Mouse (Mus musculus) hindbrain, embryonic 15.5 days (tissue): ENCODE results near the gene Mef2d. TPM values are rescaled to one million over a fixed set of nuclear protein-coding genes. Genes with fewer than 3 reads are reported as not detected.

Experiments used
- ATAC-seq: fragments of 200-750 bp; cut with Nextera tagmentation; 2 replicates; pipeline ENCODE4 v1.8.0; 2017; ENCODE audit warnings: low read depth, moderate number of reproducible peaks, moderate TSS enrichment; ENCODE audit not compliant: low FRiP score
- H3K27ac ChIP-seq: fragments of 300-500 bp; sonication (generic); replicated peaks from 2 replicates; pipeline ENCODE4 v1.5.1; 2015; ENCODE audit warnings: mild to moderate bottlenecking, inconsistent platforms
- H3K27me3 ChIP-seq: fragments of 300-500 bp; sonication (generic); 2 replicates; pipeline ENCODE4 v1.6.1; 2015; ENCODE audit warnings: control low read depth, inconsistent platforms
- H3K36me3 ChIP-seq: fragments of 300-500 bp; sonication (generic); 2 replicates; pipeline ENCODE4 v1.6.1; 2015; ENCODE audit warnings: control low read depth, inconsistent platforms
- H3K4me1 ChIP-seq: fragments of 300-500 bp; sonication (generic); replicated peaks from 2 replicates; pipeline ENCODE4 v1.6.1; 2015; ENCODE audit warnings: control low read depth, inconsistent platforms
- H3K4me2 ChIP-seq: fragments of 300-500 bp; sonication (generic); 2 replicates; pipeline ENCODE4 v1.6.1; 2015; ENCODE audit warnings: moderate library complexity, mild to moderate bottlenecking, inconsistent platforms
- H3K4me3 ChIP-seq: fragments of 300-500 bp; sonication (generic); 2 replicates; pipeline ENCODE4 v1.5.1; 2015; ENCODE audit warnings: mild to moderate bottlenecking, inconsistent platforms
- H3K9ac ChIP-seq: fragments of 300-500 bp; sonication (generic); 2 replicates; pipeline ENCODE4 v1.6.1; 2015; ENCODE audit warnings: inconsistent platforms
- H3K9me3 ChIP-seq: fragments of 300-500 bp; sonication (generic); 2 replicates; pipeline ENCODE4 v1.6.1; 2016; ENCODE audit warnings: control low read depth, inconsistent platforms
- WGBS: fragments of 180-500 bp; shearing (Covaris S2); methylation state at CpG from one replicate; pipeline ENCODE4 v1.1.7; 2015; 5-methylcytosine and 5-hydroxymethylcytosine counted together
- polyA plus RNA-seq: library from polyadenylated mRNA; unstranded; fragments of >200 nt; fragmentation: Nextera tagmentation; extraction: Ambion mirVana; gene quantifications from 2 replicates; pipeline ENCODE4 v1.2.1, GENCODE M21; 2015

Gene Mef2d
- polyA plus RNA-seq, result 19.2 and 23.9 TPM in 2 replicates

- Histone ChIP-seq H3K4me3 (peak within 1 kb of the TSS; percentile 95), H3K36me3 (no peaks in the 10 kb centered on the region), H3K4me2 (peak within 1 kb of the TSS; percentile 91), H3K27me3 (0 out of 2 replicates have a peak, but pooled peaks cover 8% of the 10 kb centered on the region), H3K27ac (peak within 1 kb of the TSS; percentile 99), H3K9me3 (no peaks in the 10 kb centered on the region), H3K9ac (peak within 1 kb of the TSS; percentile 90), H3K4me1 (peaks cover 69% of the 10 kb centered on the region)
- peak; percentile 88 for ATAC-seq
- WGBS, result under 1% methylated on average over 52 of the region's 52 CpGs
Measured at GRCm38 (mm10) chr3:88141787-88142523, at the start of gene Mef2d. Gene Mef2d, plus strand, starts transcription at chr3:88142372.

- H3K4me1 ChIP-seq, result no peaks in the 10 kb centered on the region
- no peaks in the 10 kb centered on the region for H3K27me3 ChIP-seq
- 0 out of 2 replicates have a peak overlapping the region, but pooled peaks have one; percentile 20 for H3K27ac ChIP-seq
- H3K4me3 ChIP-seq, result no peak overlapping the region
- H3K9ac ChIP-seq, result no peak overlapping the region
- H3K9me3 ChIP-seq, result no peaks in the 10 kb centered on the region
- no peak overlapping the region for H3K4me2 ChIP-seq
- H3K36me3 ChIP-seq, result no peaks in the 10 kb centered on the region
- no peak for ATAC-seq
- 70% methylated on average over 5 of the region's 5 CpGs for WGBS
Measured at GRCm38 (mm10) chr3:88094126-88094525, 48.0 kb upstream of the Mef2d start.

DNA sequence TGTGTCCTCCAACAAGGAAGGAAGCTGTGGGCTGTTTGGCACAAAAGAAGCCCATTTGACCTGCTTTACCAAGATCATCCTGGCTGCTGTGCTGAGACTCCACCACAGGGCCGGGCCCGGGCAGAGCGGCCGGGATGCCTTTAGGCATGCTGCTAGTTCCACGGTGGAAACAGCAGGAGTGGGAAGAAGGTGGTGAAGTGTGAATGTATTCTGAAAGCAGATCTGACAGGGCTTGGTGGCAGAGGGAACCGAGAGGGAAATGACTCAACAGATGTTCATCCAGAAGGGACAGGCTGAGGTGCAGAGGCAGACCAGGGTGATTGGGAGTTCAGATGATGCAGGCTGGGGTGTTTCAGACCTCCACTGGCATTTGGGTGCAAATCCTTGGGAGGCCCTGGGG lies 44.5 kb upstream of the Mef2d start:
- no peak for ATAC-seq
- Histone ChIP-seq H3K27ac (no peak overlapping the region), H3K4me2 (no peak overlapping the region), H3K9ac (no peak overlapping the region), H3K36me3 (no peaks in the 10 kb centered on the region), H3K4me1 (no peaks in the 10 kb centered on the region), H3K9me3 (no peaks in the 10 kb centered on the region), H3K27me3 (no peaks in the 10 kb centered on the region), H3K4me3 (no peak overlapping the region)
- WGBS, result 84% methylated on average over 6 of the region's 6 CpGs

GRCm38 (mm10) chr3:88100251-88100650 lies 41.9 kb upstream of the Mef2d start:
- H3K27me3 ChIP-seq, result no peaks in the 10 kb centered on the region
- H3K27ac ChIP-seq, result no peak overlapping the region
- H3K4me3 ChIP-seq, result no peak overlapping the region
- ATAC-seq, result no peak
- WGBS, result 75% methylated on average over 3 of the region's 3 CpGs
- no peaks in the 10 kb centered on the region for H3K4me1 ChIP-seq
- no peaks in the 10 kb centered on the region for H3K9me3 ChIP-seq
- H3K9ac ChIP-seq, result no peak overlapping the region
- no peaks in the 10 kb centered on the region for H3K36me3 ChIP-seq
- H3K4me2 ChIP-seq, result no peak overlapping the region

GRCm38 (mm10) chr3:88101736-88102135 lies 40.4 kb upstream of the Mef2d start:
- WGBS, result 95% methylated on average over 7 of the region's 7 CpGs
- H3K36me3 ChIP-seq, result no peaks in the 10 kb centered on the region
- H3K9me3 ChIP-seq, result no peaks in the 10 kb centered on the region
- H3K9ac ChIP-seq, result no peak overlapping the region
- no peak overlapping the region for H3K4me2 ChIP-seq
- ATAC-seq, result no peak
- no peaks in the 10 kb centered on the region for H3K4me1 ChIP-seq
- H3K27me3 ChIP-seq, result no peaks in the 10 kb centered on the region
- no peak overlapping the region for H3K27ac ChIP-seq
- no peak overlapping the region for H3K4me3 ChIP-seq

GRCm38 (mm10) chr3:88102196-88102595 lies 40.0 kb upstream of the Mef2d start:
- no peaks in the 10 kb centered on the region for H3K9me3 ChIP-seq
- H3K4me3 ChIP-seq, result no peak overlapping the region
- H3K4me2 ChIP-seq, result no peak overlapping the region
- no peak overlapping the region for H3K27ac ChIP-seq
- 92% methylated on average over 6 of the region's 6 CpGs for WGBS
- no peak overlapping the region for H3K9ac ChIP-seq
- H3K4me1 ChIP-seq, result no peaks in the 10 kb centered on the region
- H3K36me3 ChIP-seq, result no peaks in the 10 kb centered on the region
- no peak for ATAC-seq
- H3K27me3 ChIP-seq, result no peaks in the 10 kb centered on the region

- WGBS, result 77% methylated on average over 6 of the region's 6 CpGs
Measured at GRCm38 (mm10) chr3:88102611-88103010, 39.6 kb upstream of the Mef2d start.

DNA sequence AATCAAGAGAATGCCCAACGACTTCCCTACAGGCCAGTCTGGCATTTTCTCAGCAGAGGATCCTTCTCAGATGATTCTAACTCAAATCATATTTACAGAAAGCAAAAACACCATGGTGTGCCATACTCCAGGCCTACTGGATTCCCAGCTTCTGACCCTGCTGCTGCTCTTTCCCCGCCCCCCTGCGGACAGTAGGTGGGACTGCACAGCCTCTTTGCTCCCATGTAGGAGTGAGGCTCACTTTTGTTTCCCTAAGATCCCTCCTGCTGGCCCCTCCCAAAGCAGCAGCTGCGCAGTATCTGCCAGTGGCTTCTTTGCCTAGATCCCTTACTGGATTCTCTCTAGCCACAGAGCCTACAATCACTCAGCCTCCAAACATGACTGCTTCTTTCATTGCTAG lies 36.0 kb upstream of the Mef2d start:
- Histone ChIP-seq H3K4me3 (no peak overlapping the region), H3K4me1 (no peaks in the 10 kb centered on the region), H3K27me3 (no peaks in the 10 kb centered on the region), H3K27ac (no peak overlapping the region), H3K36me3 (no peaks in the 10 kb centered on the region), H3K4me2 (no peak overlapping the region), H3K9me3 (no peaks in the 10 kb centered on the region), H3K9ac (no peak overlapping the region)
- ATAC-seq, result no peak
- WGBS, result 81% methylated on average over 4 of the region's 4 CpGs

More at GRCm38 (mm10) chr3:88102611-88103010, 39.6 kb upstream of the Mef2d start:
- Histone ChIP-seq H3K9ac (no peak overlapping the region), H3K27ac (no peak overlapping the region), H3K4me3 (no peak overlapping the region), H3K36me3 (no peaks in the 10 kb centered on the region), H3K4me1 (no peaks in the 10 kb centered on the region), H3K9me3 (no peaks in the 10 kb centered on the region), H3K4me2 (no peak overlapping the region), H3K27me3 (no peaks in the 10 kb centered on the region)
- ATAC-seq, result no peak

DNA sequence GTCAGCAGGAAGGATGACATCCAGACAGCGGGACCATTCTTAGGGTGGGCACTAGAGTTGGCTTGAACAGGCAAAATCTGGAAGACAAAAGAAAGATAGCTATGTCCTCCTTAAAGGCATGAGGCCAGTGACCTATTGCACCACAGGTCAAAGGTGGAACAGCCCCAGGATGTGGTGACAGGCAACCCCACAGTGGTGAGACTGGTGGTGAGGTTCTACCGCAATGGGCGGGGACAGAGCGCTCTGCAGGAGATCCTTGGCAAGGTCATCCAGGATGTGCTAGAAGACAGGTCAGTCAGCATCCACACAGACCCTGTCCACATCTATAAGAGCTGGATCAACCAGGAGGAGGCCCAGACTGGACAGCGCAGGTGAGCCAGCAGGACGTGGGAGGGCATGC lies 33.0 kb upstream of the Mef2d start:
- H3K9me3 ChIP-seq, result no peaks in the 10 kb centered on the region
- WGBS, result 92% methylated on average over 6 of the region's 6 CpGs

DNA sequence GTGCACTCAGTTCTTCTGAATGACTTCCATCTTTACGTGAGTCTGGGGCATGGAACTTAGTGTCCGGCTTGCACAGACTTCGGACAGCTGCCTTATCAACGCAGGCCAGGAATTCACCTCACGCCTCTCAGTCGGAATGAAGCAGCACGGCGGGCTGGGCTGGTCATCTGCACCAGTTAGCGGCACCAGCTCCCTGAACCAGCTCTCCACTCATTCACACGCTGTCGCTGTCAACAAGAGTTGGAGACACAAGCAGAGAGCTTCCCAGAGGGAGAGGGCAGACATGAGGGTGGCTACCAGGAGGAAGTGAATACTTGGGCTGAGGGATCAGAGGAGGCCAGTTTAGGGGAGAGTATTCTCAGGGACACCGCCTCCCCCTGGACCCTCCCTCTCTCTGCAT lies 27.8 kb upstream of the Mef2d start:
- Histone ChIP-seq H3K4me1 (no peaks in the 10 kb centered on the region), H3K27me3 (no peaks in the 10 kb centered on the region), H3K27ac (no peak overlapping the region), H3K4me2 (no peak overlapping the region), H3K9ac (no peak overlapping the region), H3K9me3 (no peaks in the 10 kb centered on the region), H3K36me3 (no peaks in the 10 kb centered on the region), H3K4me3 (no peak overlapping the region)
- no peak for ATAC-seq
- 98% methylated on average over 12 of the region's 12 CpGs for WGBS

More for the DNA sequence above, 33.0 kb upstream of the Mef2d start:
- H3K27ac ChIP-seq, result no peak overlapping the region
- no peaks in the 10 kb centered on the region for H3K4me1 ChIP-seq
- H3K4me2 ChIP-seq, result no peak overlapping the region
- no peak overlapping the region for H3K4me3 ChIP-seq
- no peaks in the 10 kb centered on the region for H3K36me3 ChIP-seq
- H3K27me3 ChIP-seq, result no peaks in the 10 kb centered on the region
- H3K9ac ChIP-seq, result no peak overlapping the region
- ATAC-seq, result no peak

GRCm38 (mm10) chr3:88120117-88120651 lies 22.0 kb upstream of the Mef2d start:
- H3K4me2 ChIP-seq, result no peak overlapping the region
- no peak overlapping the region for H3K27ac ChIP-seq
- no peaks in the 10 kb centered on the region for H3K36me3 ChIP-seq
- no peaks in the 10 kb centered on the region for H3K9me3 ChIP-seq
- no peak overlapping the region for H3K9ac ChIP-seq
- H3K27me3 ChIP-seq, result no peaks in the 10 kb centered on the region
- H3K4me1 ChIP-seq, result no peaks in the 10 kb centered on the region
- no peak overlapping the region for H3K4me3 ChIP-seq
- WGBS, result 93% methylated on average over 19 of the region's 19 CpGs
- ATAC-seq, result no peak

- no peak overlapping the region for H3K9ac ChIP-seq
- H3K36me3 ChIP-seq, result no peaks in the 10 kb centered on the region
- H3K4me3 ChIP-seq, result no peak overlapping the region
- no peaks in the 10 kb centered on the region for H3K27me3 ChIP-seq
- no peak for ATAC-seq
- H3K27ac ChIP-seq, result no peak overlapping the region
- no peak overlapping the region for H3K4me2 ChIP-seq
- 72% methylated on average over 14 of the region's 14 CpGs for WGBS
- H3K4me1 ChIP-seq, result no peaks in the 10 kb centered on the region
- H3K9me3 ChIP-seq, result no peaks in the 10 kb centered on the region
Measured at GRCm38 (mm10) chr3:88121164-88122131, 20.7 kb upstream of the Mef2d start.
